Mouse (Mus musculus) intestine, embryonic 16.5 days (tissue): Measurements from ENCODE around the gene Gm20929. TPM values are rescaled to one million over a fixed set of nuclear protein-coding genes. Genes with fewer than 3 reads are reported as not detected.
"Not testable (repeated sequence)": the region's sequence is repeated elsewhere in the genome, so short reads cannot be mapped to it uniquely, and the experiment has no call there.

Experiments
- ATAC-seq: fragments of 200-750 bp; cut with Nextera tagmentation; 2 replicates; pipeline ENCODE4 v1.8.0; 2017; ENCODE audit warnings: moderate TSS enrichment, moderate library complexity
- H3K27ac ChIP-seq: fragments of 300-500 bp; sonication (generic); 2 replicates; pipeline ENCODE4 v1.5.1; 2014; ENCODE audit warnings: mild to moderate bottlenecking, low read length
- H3K27me3 ChIP-seq: fragments of 300-500 bp; sonication (generic); replicated peaks from 2 replicates; pipeline ENCODE4 v1.6.1; 2014; ENCODE audit warnings: low read length, control low read depth, mixed read lengths; ENCODE audit not compliant: control insufficient read depth, insufficient read depth
- H3K36me3 ChIP-seq: fragments of 300-500 bp; sonication (generic); 2 replicates; pipeline ENCODE4 v1.6.1; 2014; ENCODE audit warnings: low read length, control low read depth; ENCODE audit not compliant: control insufficient read depth, insufficient read depth
- H3K4me1 ChIP-seq: fragments of 300-500 bp; sonication (generic); 2 replicates; pipeline ENCODE4 v1.6.1; 2014; ENCODE audit warnings: low read length, control low read depth, mixed read lengths; ENCODE audit not compliant: control insufficient read depth, insufficient read depth
- H3K4me2 ChIP-seq: fragments of 300-500 bp; sonication (generic); 2 replicates; pipeline ENCODE4 v1.6.1; 2014; ENCODE audit warnings: low read depth, low read length, control low read depth
- H3K4me3 ChIP-seq: fragments of 300-500 bp; sonication (generic); 2 replicates; pipeline ENCODE4 v1.5.1; 2014; ENCODE audit warnings: mild to moderate bottlenecking, low read length
- H3K9ac ChIP-seq: fragments of 300-500 bp; sonication (generic); 2 replicates; pipeline ENCODE4 v1.6.1; 2014; ENCODE audit warnings: low read depth, low read length
- H3K9me3 ChIP-seq: fragments of 300-500 bp; sonication (generic); 2 replicates; pipeline ENCODE4 v1.6.1; 2016; ENCODE audit warnings: low read length, control low read depth; ENCODE audit not compliant: control insufficient read depth
- WGBS: fragments of 180-500 bp; shearing (Covaris S2); extraction: QIAGEN DNeasy Blood & Tissue Kit; methylation state at CpG from one replicate; pipeline ENCODE4 v1.1.7; 2014; 5-methylcytosine and 5-hydroxymethylcytosine counted together
- polyA plus RNA-seq: library from polyadenylated mRNA; unstranded; fragments of >200 nt; fragmentation: Nextera tagmentation; extraction: Ambion mirVana; gene quantifications from 2 replicates; pipeline ENCODE4 v1.2.1, GENCODE M21; 2015

Gm20929 gene
- polyA plus RNA-seq = not detected in 2 replicates

GRCm38 (mm10) chrY:53843649-53844048, at the start of gene Gm20929:
Gene Gm20929, plus strand, starts transcription at chrY:53843949.
- H3K9me3 ChIP-seq, H3K36me3 ChIP-seq, H3K27me3 ChIP-seq, H3K4me2 ChIP-seq, H3K4me1 ChIP-seq, H3K27ac ChIP-seq, ATAC-seq, H3K9ac ChIP-seq, H3K4me3 ChIP-seq: not testable (repeated sequence)
- no CpG with 5 or more reads among the region's 6 CpGs for WGBS
